Mouse (Mus musculus) E14TG2a.4 (cell line): ENCODE results near the gene Slc38a4.

Experiments
- CTCF ChIP-seq: conservative IDR thresholded peaks from 2 replicates; pipeline ENCODE4 v1.5.1; 2014; ENCODE audit warnings: low read length
- NANOG ChIP-seq: IDR thresholded peaks from 2 replicates; pipeline ENCODE4 v1.6.1; 2014; ENCODE audit warnings: borderline replicate concordance, low read length, mixed read lengths

DNA sequence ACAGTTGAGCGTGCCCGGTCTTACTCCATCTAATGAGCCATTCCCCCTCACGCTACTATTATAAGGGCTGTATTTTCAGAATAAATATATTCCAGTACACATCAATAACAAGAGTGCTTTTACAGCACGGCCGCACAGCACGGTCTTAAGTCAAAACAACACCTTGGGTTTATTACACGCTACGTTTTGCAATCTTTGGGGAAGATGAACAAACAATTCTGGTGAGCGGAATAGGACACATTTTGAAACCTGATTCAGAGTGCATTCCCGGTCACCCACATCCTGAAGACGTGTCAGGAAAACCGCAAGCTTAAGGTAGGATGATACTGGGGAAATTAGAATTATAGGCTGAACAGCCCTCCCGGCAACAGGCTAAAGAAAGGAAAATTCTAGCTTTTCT, 11.8 kb downstream of the Slc38a4 start:
- TF ChIP-seq CTCF, result no peak
- no peak for TF ChIP-seq NANOG
